Mouse (Mus musculus) MN1 (cell line): Measurements from ENCODE around the gene Sprr2a3.
"Not testable (repeated sequence)": the region's sequence is repeated elsewhere in the genome, so short reads cannot be mapped to it uniquely, and the experiment has no call there.

ENCODE experiments used
- DNase-seq: peaks from one replicate; pipeline ENCODE4 v3.0.0-alpha.2; 2016; ENCODE audit warnings: low spot score

The Sprr2a3 gene

GRCm38 (mm10) chr3:92285101-92285500 lies at the start of gene Sprr2a3:
Sprr2a3 (plus strand) TSS chr3:92285417.
- not testable (repeated sequence) for DNase-seq

- DNase-seq: not testable (repeated sequence)
These were observed 48.6 kb upstream of the Sprr2a3 start for GRCm38 (mm10) chr3:92236463-92237189.

- not testable (repeated sequence) for DNase-seq
These were observed 46.5 kb upstream of the Sprr2a3 start for GRCm38 (mm10) chr3:92238736-92239135.

GRCm38 (mm10) chr3:92239197-92239596 lies 46.0 kb upstream of the Sprr2a3 start:
- not testable (repeated sequence) for DNase-seq

GRCm38 (mm10) chr3:92244833-92245232 lies 40.4 kb upstream of the Sprr2a3 start:
- not testable (repeated sequence) for DNase-seq

GRCm38 (mm10) chr3:92246245-92246644 lies 39.0 kb upstream of the Sprr2a3 start:
- not testable (repeated sequence) for DNase-seq

GRCm38 (mm10) chr3:92248494-92248893 lies 36.7 kb upstream of the Sprr2a3 start:
- not testable (repeated sequence) for DNase-seq

GRCm38 (mm10) chr3:92250450-92250849 lies 34.8 kb upstream of the Sprr2a3 start:
- not testable (repeated sequence) for DNase-seq

- DNase-seq: not testable (repeated sequence)
These were observed 31.4 kb upstream of the Sprr2a3 start for GRCm38 (mm10) chr3:92253860-92254259.

- DNase-seq: not testable (repeated sequence)
These were observed 26.7 kb upstream of the Sprr2a3 start for GRCm38 (mm10) chr3:92258526-92258925.

- not testable (repeated sequence) for DNase-seq
These were observed 21.8 kb upstream of the Sprr2a3 start for GRCm38 (mm10) chr3:92263462-92263861.

- not testable (repeated sequence) for DNase-seq
These were observed 13.7 kb upstream of the Sprr2a3 start for GRCm38 (mm10) chr3:92271414-92271985.

GRCm38 (mm10) chr3:92273504-92273903 lies 11.7 kb upstream of the Sprr2a3 start:
- not testable (repeated sequence) for DNase-seq

GRCm38 (mm10) chr3:92274018-92274417 lies 11.2 kb upstream of the Sprr2a3 start:
- not testable (repeated sequence) for DNase-seq

- DNase-seq: not testable (repeated sequence)
These were observed 5.6 kb upstream of the Sprr2a3 start for GRCm38 (mm10) chr3:92279663-92280062.

- not testable (repeated sequence) for DNase-seq
These were observed 4.1 kb upstream of the Sprr2a3 start for GRCm38 (mm10) chr3:92280963-92281606.

GRCm38 (mm10) chr3:92288489-92288888 lies 3.3 kb downstream of the Sprr2a3 start:
- DNase-seq: not testable (repeated sequence)

GRCm38 (mm10) chr3:92307406-92307805 lies 22.2 kb downstream of the Sprr2a3 start:
- no peak for DNase-seq

- DNase-seq: no peak
These were observed 31.1 kb downstream of the Sprr2a3 start, which contains the start of gene Sprr2b for GRCm38 (mm10) chr3:92316320-92316719. Sprr2b (plus strand) TSS chr3:92316620.

- DNase-seq: no peak
These were observed 32.2 kb downstream of the Sprr2a3 start for GRCm38 (mm10) chr3:92317384-92317783.

GRCm38 (mm10) chr3:92336278-92336677 lies 51.1 kb downstream of the Sprr2a3 start:
- DNase-seq: no peak

- no peak for DNase-seq
These were observed 53.6 kb downstream of the Sprr2a3 start, which contains the start of gene Sprr2d for GRCm38 (mm10) chr3:92338840-92339239. Sprr2d (plus strand) TSS chr3:92339140.
